Mouse (Mus musculus) bone marrow, adult 2 months (tissue): ENCODE results near the gene Hic1. TPM values are rescaled to one million over a fixed set of nuclear protein-coding genes. Genes with fewer than 3 reads are reported as not detected.

ENCODE experiments used
- H3K27ac ChIP-seq: fragments of 200-500 bp; 2 replicates; pipeline ENCODE4 v1.5.1; 2012; ENCODE audit warnings: low read depth, mild to moderate bottlenecking, control low read depth, inconsistent platforms, low read length; ENCODE audit not compliant: control insufficient read depth, poor library complexity, insufficient read depth
- H3K4me1 ChIP-seq: fragments of 200-500 bp; 2 replicates; pipeline ENCODE4 v1.6.1; 2011; ENCODE audit warnings: low read length; ENCODE audit not compliant: control insufficient read depth, insufficient read depth
- H3K4me3 ChIP-seq: fragments of 200-500 bp; replicated peaks from 2 replicates; pipeline ENCODE3; 2011; ENCODE audit warnings: mild to moderate bottlenecking, low read depth, low read length, control low read depth; ENCODE audit not compliant: control insufficient read depth
- CTCF ChIP-seq: fragments of 200-500 bp; IDR thresholded peaks from 2 replicates; pipeline ENCODE4 v1.5.1; 2011; ENCODE audit warnings: low read length, control low read depth; ENCODE audit not compliant: control insufficient read depth, insufficient read depth
- POLR2A ChIP-seq: fragments of 200-500 bp; IDR thresholded peaks from 2 replicates; pipeline ENCODE4 v1.6.1; 2011; ENCODE audit warnings: low read depth, mild to moderate bottlenecking, control low read depth, low read length, borderline replicate concordance; ENCODE audit not compliant: control insufficient read depth
- WGBS: fragments of 180-500 bp; shearing (Covaris S2); methylation state at CpG from one replicate; pipeline ENCODE4 v1.1.7; 2018; 5-methylcytosine and 5-hydroxymethylcytosine counted together
- polyA plus RNA-seq: library from polyadenylated mRNA; stranded (reverse); fragments of >200 nt; gene quantifications from 2 replicates; pipeline ENCODE4 v1.2.4, GENCODE M21; 2011; ENCODE audit warnings: low replicate concordance; ENCODE audit not compliant: missing spikeins, insufficient read depth, insufficient read length

The Hic1 gene
- polyA plus RNA-seq, 1 experiment, result not detected

DNA sequence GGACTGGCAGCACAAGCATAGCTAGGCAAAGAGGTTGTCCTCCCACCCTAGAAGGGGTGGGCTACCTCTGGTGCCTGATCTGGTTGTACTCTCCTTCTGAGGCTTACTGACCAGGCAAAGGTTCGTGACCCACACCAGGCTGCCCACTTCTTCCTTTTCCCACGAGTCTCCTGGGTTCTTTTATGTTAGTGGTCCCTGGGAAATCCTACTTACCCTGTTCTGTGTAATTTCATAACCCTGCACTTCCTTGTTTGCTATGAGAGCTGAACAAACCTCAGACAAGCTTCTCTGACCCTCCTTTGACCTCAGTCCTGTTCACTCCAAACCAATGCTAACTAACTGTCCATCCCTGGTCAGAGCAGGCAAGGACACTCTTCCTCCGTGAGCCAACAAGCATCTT, 28.3 kb downstream of the Hic1 start:
- no peak overlapping the region for H3K27ac ChIP-seq
- H3K4me3 ChIP-seq, result no peak overlapping the region
- WGBS, result 37% methylated on average over 3 of the region's 3 CpGs
- peaks cover 12% of the 10 kb centered on the region for H3K4me1 ChIP-seq
- TF ChIP-seq CTCF (no peak), POLR2A (no peak)

- WGBS, result 85% methylated on average over 5 of the region's 5 CpGs
- TF ChIP-seq POLR2A (no peak), CTCF (no peak)
- H3K4me3 ChIP-seq, result no peak overlapping the region
- H3K4me1 ChIP-seq, result peaks cover 12% of the 10 kb centered on the region
- no peak overlapping the region for H3K27ac ChIP-seq
These were observed 28.9 kb downstream of the Hic1 start for GRCm38 (mm10) chr11:75140431-75140830.

- WGBS, result 55% methylated on average over 11 of the region's 11 CpGs
- Histone ChIP-seq H3K4me1 (peaks cover 12% of the 10 kb centered on the region), H3K4me3 (no peak overlapping the region), H3K27ac (no peak overlapping the region)
- no peak for TF ChIP-seq POLR2A
- TF ChIP-seq CTCF, result no peak
These were observed 30.0 kb downstream of the Hic1 start for GRCm38 (mm10) chr11:75139122-75139963.

GRCm38 (mm10) chr11:75136666-75137398, 32.5 kb downstream of the Hic1 start:
- 13% methylated on average over 5 of the region's 5 CpGs for WGBS
- H3K4me1 ChIP-seq, result peaks cover 12% of the 10 kb centered on the region
- no peak for TF ChIP-seq POLR2A
- TF ChIP-seq CTCF, result no peak
- H3K27ac ChIP-seq, result no peak overlapping the region
- H3K4me3 ChIP-seq, result no peak overlapping the region

- H3K4me3 ChIP-seq, result no peak overlapping the region
- TF ChIP-seq CTCF (no peak), POLR2A (no peak)
- H3K4me1 ChIP-seq, result peaks cover 8% of the 10 kb centered on the region
- no peak overlapping the region for H3K27ac ChIP-seq
- 81% methylated on average over 4 of the region's 4 CpGs for WGBS
These were observed 34.0 kb downstream of the Hic1 start for GRCm38 (mm10) chr11:75135358-75135757.

DNA sequence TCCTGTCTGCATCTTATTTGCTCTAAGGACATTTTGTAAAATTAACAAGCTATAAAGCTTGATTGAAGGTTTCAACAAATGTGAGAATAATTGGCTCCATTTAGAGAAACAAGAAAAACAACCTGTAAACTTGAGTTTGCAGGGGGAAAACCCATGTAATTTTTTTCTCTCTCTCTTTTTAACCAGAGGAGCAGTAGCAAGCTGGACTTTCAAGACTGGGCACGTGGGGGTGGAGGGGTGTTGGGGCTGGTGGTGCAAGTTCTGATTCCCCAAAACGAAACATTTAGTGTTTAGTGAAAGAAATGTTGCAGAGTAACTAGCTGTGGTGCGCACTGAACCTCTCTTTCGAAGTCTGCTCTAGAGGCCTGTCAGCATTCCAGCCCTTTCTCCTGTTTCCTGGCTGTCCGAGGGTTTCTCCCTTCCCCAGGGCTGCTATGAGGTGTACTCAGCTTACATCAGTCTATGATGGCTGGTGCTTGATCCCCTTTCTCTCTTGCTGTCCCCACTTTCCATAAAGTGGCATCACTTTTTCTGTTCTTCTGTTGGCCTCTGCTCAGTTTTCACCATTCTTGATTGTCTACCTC, 34.7 kb downstream of the Hic1 start:
- peaks cover 8% of the 10 kb centered on the region for H3K4me1 ChIP-seq
- H3K27ac ChIP-seq, result no peak overlapping the region
- TF ChIP-seq POLR2A (no peak), CTCF (no peak)
- 77% methylated on average over 5 of the region's 5 CpGs for WGBS
- no peak overlapping the region for H3K4me3 ChIP-seq

DNA sequence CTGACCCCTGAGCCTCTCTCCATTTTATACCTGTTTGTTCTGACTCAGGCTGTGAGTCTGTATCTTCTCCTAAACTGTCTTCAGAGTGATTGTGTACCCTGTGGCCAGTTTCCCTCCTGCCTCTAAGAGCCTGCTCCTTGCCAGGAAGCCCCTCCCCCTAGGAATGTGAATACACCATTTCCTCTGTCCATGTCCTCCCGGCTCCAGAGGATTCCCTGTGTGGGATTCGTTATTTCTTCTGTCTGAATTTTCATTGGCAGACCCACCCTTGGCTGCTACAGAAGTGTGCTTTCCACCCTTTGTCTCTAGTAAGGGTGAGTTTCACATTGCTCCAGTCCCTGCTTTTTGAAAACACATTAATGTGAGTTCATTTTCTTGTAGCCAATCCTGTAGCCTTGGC, 35.4 kb downstream of the Hic1 start:
- H3K4me3 ChIP-seq, result no peak overlapping the region
- no peak overlapping the region for H3K27ac ChIP-seq
- H3K4me1 ChIP-seq, result peaks cover 8% of the 10 kb centered on the region
- no peak for TF ChIP-seq CTCF
- TF ChIP-seq POLR2A, result no peak
- 51% methylated on average over 2 of the region's 2 CpGs for WGBS

- TF ChIP-seq CTCF (no peak), POLR2A (no peak)
- H3K4me3 ChIP-seq, result no peak overlapping the region
- whole genome bisulfite sequencing, result 86% methylated on average over 5 of the region's 5 CpGs
- no peak overlapping the region for H3K27ac ChIP-seq
- H3K4me1 ChIP-seq, result peaks cover 8% of the 10 kb centered on the region
These were observed 35.9 kb downstream of the Hic1 start for GRCm38 (mm10) chr11:75133391-75133790.
